In the genomic region with DNA sequence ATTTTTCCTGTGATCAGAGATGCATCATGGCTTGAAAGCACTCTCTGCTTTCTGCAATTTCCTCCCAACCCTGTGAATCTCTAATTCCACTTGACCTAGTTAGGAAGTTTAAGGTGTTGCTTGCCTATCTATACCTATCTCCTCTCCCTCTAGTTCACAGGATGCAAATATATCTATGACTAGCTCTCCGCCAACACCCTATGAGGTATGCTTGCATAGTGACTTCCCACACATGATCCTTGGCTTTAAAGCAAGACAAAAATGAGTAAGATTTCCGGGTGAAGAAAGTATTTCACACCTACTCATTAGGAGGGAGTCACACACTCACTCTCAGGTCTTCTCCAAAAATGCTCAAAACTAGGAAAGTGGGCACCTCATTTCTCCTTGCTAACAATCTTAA, we compare ENCODE assay signal across 27 mouse cellular contexts.
A peak's percentile ranks its signal among the peaks of the same experiment; 100 is the strongest.
DNase-seq lines count a peak whose midpoint lies in the region; ATAC-seq and TF ChIP-seq lines count a peak whose summit lies in the region.
"Had no signal": no experiment of that assay in that cellular context is flagged by ENCODE, and none has a peak within 500 bp of the region (broad histone marks: within the 10 kb centered on the region; RNA-seq: fewer than 3 reads in every experiment).

No protein-coding gene starts in this region.

- intact Hi-C loops in left cerebral cortex, adult 2 months (cut with DNase I), result loop anchor here (5.0 kb wide), 1 partner anchor 75 kb away; no protein-coding TSS in a partner anchor

- H3K4me3 ChIP-seq in left cerebral cortex, adult 2 months, result no peak overlapping the region
- H3K4me3 ChIP-seq: embryonic facial prominence, embryonic 13.5 days; embryonic facial prominence, embryonic 15.5 days; erythroblast, embryonic 14.5 days; forebrain, embryonic 10.5 days; forebrain, embryonic 12.5 days had no signal

- H3K27ac ChIP-seq in left cerebral cortex, adult 2 months, result peak overlapping the region; percentile 45; the same call in 1 of the 2 replicates
- H3K27ac ChIP-seq: embryonic facial prominence, embryonic 13.5 days; embryonic facial prominence, embryonic 15.5 days; forebrain, embryonic 10.5 days; forebrain, embryonic 12.5 days had no signal

- no peak for TF ChIP-seq CTCF in left cerebral cortex, adult 2 months (IDR thresholded peaks at IDR 0.05)

- DNase-seq in frontal cortex, postnatal 36 days (ENCODE audit: low spot score in 2 of 2), result no peak
- DNase-seq in left cerebral cortex, adult 2 months (ENCODE audit: extremely low spot score in 1 of 2, low spot score in 2 of 2), result no peak
- DNase-seq in left cerebral cortex, adult 8-10 months (ENCODE audit: low spot score in 2 of 2), result no peak
- DNase-seq in right cerebral cortex, adult 18-20 months, result peak; percentile 27
- no peak for DNase-seq in right cerebral cortex, postnatal 36 days (ENCODE audit: low spot score in 2 of 2)
- DNase-seq in spleen, adult 12 weeks (ENCODE audit: low spot score), result no peak
- DNase-seq: adrenal gland, adult 8-10 months; adrenal gland, postnatal 14 days; adrenal gland, postnatal 36 days; B cell, adult 2 months; cerebellum, adult 11 months; cerebellum, adult 18-20 months; cerebellum, adult 8-10 months; cerebellum, adult 9-11 months; cerebellum, postnatal 14 days; cerebellum, postnatal 36 days; embryo, embryonic 11 days had no signal

- ATAC-seq in frontal cortex, adult (ENCODE audit: low TSS enrichment), result peak; percentile 85
- ATAC-seq: activated CD4-positive, CD25-positive, alpha-beta regulatory T cell, adult 4 months; CD4-positive, CD25-positive, alpha-beta regulatory T cell, adult 4 months; forebrain, embryonic 14.5 days; Patski had no signal
